Mouse (Mus musculus) midbrain, embryonic 11.5 days (tissue): ENCODE measurements around the gene Lmf1. TPM values are rescaled to one million over a fixed set of nuclear protein-coding genes. Genes with fewer than 3 reads are reported as not detected.

Experiments
- ATAC-seq: fragments of 200-750 bp; cut with Nextera tagmentation; 2 replicates; pipeline ENCODE4 v1.8.0; 2017; ENCODE audit warnings: moderate TSS enrichment, moderate library complexity; ENCODE audit not compliant: low FRiP score
- DNase-seq: peaks from one replicate; pipeline ENCODE4 v3.0.0; 2015; ENCODE audit warnings: low spot score; ENCODE audit errors: missing footprints
- H3K27ac ChIP-seq: fragments of 300-500 bp; sonication (generic); 2 replicates; pipeline ENCODE4 v1.5.1; 2014; ENCODE audit warnings: low read depth, low read length
- H3K27me3 ChIP-seq: fragments of 300-500 bp; sonication (generic); 2 replicates; pipeline ENCODE4 v1.6.1; 2014; ENCODE audit warnings: mild to moderate bottlenecking, low read length, moderate library complexity, mixed read lengths; ENCODE audit not compliant: control insufficient read depth, insufficient read depth
- H3K36me3 ChIP-seq: fragments of 300-500 bp; sonication (generic); 2 replicates; pipeline ENCODE4 v1.6.1; 2014; ENCODE audit warnings: mild to moderate bottlenecking, low read length, moderate library complexity, mixed read lengths; ENCODE audit not compliant: control insufficient read depth, insufficient read depth
- H3K4me1 ChIP-seq: fragments of 300-500 bp; sonication (generic); 2 replicates; pipeline ENCODE4 v1.6.1; 2014; ENCODE audit warnings: low read length; ENCODE audit not compliant: control insufficient read depth, insufficient read depth
- H3K4me2 ChIP-seq: fragments of 300-500 bp; sonication (generic); 2 replicates; pipeline ENCODE4 v1.6.1; 2014; ENCODE audit warnings: mild to moderate bottlenecking, moderate library complexity
- H3K4me3 ChIP-seq: fragments of 300-500 bp; sonication (generic); 2 replicates; pipeline ENCODE4 v1.5.1; 2014; ENCODE audit warnings: low read depth, low read length
- H3K9ac ChIP-seq: fragments of 300-500 bp; sonication (generic); 2 replicates; pipeline ENCODE4 v1.6.1; 2014; ENCODE audit warnings: low read length
- H3K9me3 ChIP-seq: fragments of 300-500 bp; sonication (generic); 2 replicates; pipeline ENCODE4 v1.6.1; 2016; ENCODE audit warnings: low read length; ENCODE audit not compliant: control insufficient read depth
- WGBS: fragments of 180-500 bp; shearing (Covaris S2); extraction: QIAGEN DNeasy Blood & Tissue Kit; methylation state at CpG from one replicate; pipeline ENCODE4 v1.1.7; 2014; 5-methylcytosine and 5-hydroxymethylcytosine counted together
- polyA plus RNA-seq: library from polyadenylated mRNA; unstranded; fragments of >200 nt; fragmentation: Nextera tagmentation; extraction: Ambion mirVana; gene quantifications from 2 replicates; pipeline ENCODE4 v1.2.1, GENCODE M21; 2014

Gene Lmf1
- polyA plus RNA-seq, 1 experiment from 2014 or later: 19.2 TPM

GRCm38 (mm10) chr17:25567261-25567660 is 11.6 kb upstream of the Lmf1 start:
- Histone ChIP-seq H3K4me3 (no peak overlapping the region), H3K27me3 (peaks cover 24% of the 10 kb centered on the region), H3K9ac (no peak overlapping the region), H3K9me3 (no peaks in the 10 kb centered on the region), H3K4me2 (no peak overlapping the region), H3K4me1 (peaks cover 22% of the 10 kb centered on the region), H3K27ac (no peak overlapping the region), H3K36me3 (no peaks in the 10 kb centered on the region)
- DNase-seq (no peak), ATAC-seq (no peak)
- WGBS: 80% methylated on average over 13 of the region's 13 CpGs

GRCm38 (mm10) chr17:25567745-25568144 is 11.1 kb upstream of the Lmf1 start:
- peak; percentile 99 for DNase-seq
- no peak overlapping the region for H3K4me2 ChIP-seq
- H3K36me3 ChIP-seq: no peaks in the 10 kb centered on the region
- no peak for ATAC-seq
- H3K27me3 ChIP-seq: peaks cover 28% of the 10 kb centered on the region
- WGBS: 26% methylated on average over 14 of the region's 14 CpGs
- no peak overlapping the region for H3K27ac ChIP-seq
- H3K9ac ChIP-seq: no peak overlapping the region
- no peaks in the 10 kb centered on the region for H3K9me3 ChIP-seq
- peaks cover 22% of the 10 kb centered on the region for H3K4me1 ChIP-seq
- no peak overlapping the region for H3K4me3 ChIP-seq

GRCm38 (mm10) chr17:25568206-25568605 is 10.7 kb upstream of the Lmf1 start:
- peaks cover 28% of the 10 kb centered on the region for H3K27me3 ChIP-seq
- no peak overlapping the region for H3K9ac ChIP-seq
- no peak overlapping the region for H3K4me3 ChIP-seq
- ATAC-seq (no peak), DNase-seq (no peak)
- peaks cover 22% of the 10 kb centered on the region for H3K4me1 ChIP-seq
- H3K36me3 ChIP-seq: no peaks in the 10 kb centered on the region
- H3K27ac ChIP-seq: no peak overlapping the region
- H3K4me2 ChIP-seq: no peak overlapping the region
- H3K9me3 ChIP-seq: no peaks in the 10 kb centered on the region
- 48% methylated on average over 10 of the region's 10 CpGs for WGBS

GRCm38 (mm10) chr17:25568880-25569279 is 10.0 kb upstream of the Lmf1 start:
- no peak overlapping the region for H3K4me2 ChIP-seq
- H3K9me3 ChIP-seq: no peaks in the 10 kb centered on the region
- H3K27me3 ChIP-seq: peaks cover 28% of the 10 kb centered on the region
- ATAC-seq (no peak), DNase-seq (no peak)
- H3K9ac ChIP-seq: no peak overlapping the region
- no peak overlapping the region for H3K4me3 ChIP-seq
- H3K27ac ChIP-seq: no peak overlapping the region
- WGBS: 77% methylated on average over 11 of the region's 11 CpGs
- peaks cover 22% of the 10 kb centered on the region for H3K4me1 ChIP-seq
- no peaks in the 10 kb centered on the region for H3K36me3 ChIP-seq

GRCm38 (mm10) chr17:25569833-25570647 is 8.8 kb upstream of the Lmf1 start:
- peak overlapping the region; percentile 63 for H3K9ac ChIP-seq
- no peaks in the 10 kb centered on the region for H3K36me3 ChIP-seq
- H3K9me3 ChIP-seq: no peaks in the 10 kb centered on the region
- WGBS: 2% methylated on average over 54 of the region's 54 CpGs
- H3K4me3 ChIP-seq: peak overlapping the region; percentile 46
- H3K27ac ChIP-seq: no peak overlapping the region
- peaks cover 28% of the 10 kb centered on the region for H3K27me3 ChIP-seq
- DNase-seq: peak; percentile 92
- peaks cover 22% of the 10 kb centered on the region for H3K4me1 ChIP-seq
- H3K4me2 ChIP-seq: peak overlapping the region; percentile 99
- ATAC-seq: 0 out of 2 replicates have a peak, but pooled peaks have one; percentile 4

GRCm38 (mm10) chr17:25570648-25571452 is 8.0 kb upstream of the Lmf1 start, which contains the start of gene Sox8:
TSS of gene Sox8 (minus strand) at chr17:25570686.
- peaks cover 28% of the 10 kb centered on the region for H3K27me3 ChIP-seq
- DNase-seq (peak; percentile 98), ATAC-seq (peak; percentile 87)
- no peaks in the 10 kb centered on the region for H3K9me3 ChIP-seq
- H3K4me3 ChIP-seq: peak within 1 kb of the TSS; percentile 46
- H3K4me2 ChIP-seq: peak within 1 kb of the TSS; percentile 99
- no peak within 1 kb of the TSS for H3K27ac ChIP-seq
- peak within 1 kb of the TSS; percentile 63 for H3K9ac ChIP-seq
- H3K36me3 ChIP-seq: no peaks in the 10 kb centered on the region
- H3K4me1 ChIP-seq: peaks cover 22% of the 10 kb centered on the region
- under 1% methylated on average over 61 of the region's 61 CpGs for WGBS

- H3K4me2 ChIP-seq: peak overlapping the region; percentile 99
- peaks cover 22% of the 10 kb centered on the region for H3K4me1 ChIP-seq
- 5% methylated on average over 8 of the region's 8 CpGs for WGBS
- H3K27ac ChIP-seq: no peak overlapping the region
- no peaks in the 10 kb centered on the region for H3K36me3 ChIP-seq
- DNase-seq: peak; percentile 90
- ATAC-seq: 0 out of 2 replicates have a peak, but pooled peaks have one; percentile 1
- peaks cover 28% of the 10 kb centered on the region for H3K27me3 ChIP-seq
- H3K4me3 ChIP-seq: peak overlapping the region; percentile 46
- H3K9me3 ChIP-seq: no peaks in the 10 kb centered on the region
- H3K9ac ChIP-seq: peak overlapping the region; percentile 44
Measured at GRCm38 (mm10) chr17:25571453-25571820, 7.4 kb upstream of the Lmf1 start.

GRCm38 (mm10) chr17:25575208-25575971 is 3.5 kb upstream of the Lmf1 start:
- H3K9ac ChIP-seq: no peak overlapping the region
- H3K4me3 ChIP-seq: no peak overlapping the region
- DNase-seq (no peak), ATAC-seq (no peak)
- H3K4me2 ChIP-seq: no peak overlapping the region
- no peak overlapping the region for H3K27ac ChIP-seq
- H3K36me3 ChIP-seq: no peaks in the 10 kb centered on the region
- no peaks in the 10 kb centered on the region for H3K9me3 ChIP-seq
- WGBS: 76% methylated on average over 12 of the region's 12 CpGs
- peaks cover 5% of the 10 kb centered on the region for H3K27me3 ChIP-seq
- peaks cover 18% of the 10 kb centered on the region for H3K4me1 ChIP-seq
